Mouse (Mus musculus) right cerebral cortex, postnatal 4 days (tissue): Measurements from ENCODE around the gene Armc10.
"Not testable (repeated sequence)": the region's sequence is repeated elsewhere in the genome, so short reads cannot be mapped to it uniquely, and the experiment has no call there.

ENCODE experiments used
- DNase-seq: peaks from one replicate; pipeline ENCODE4 v3.0.0-alpha.2; 2022

Armc10 gene

GRCm38 (mm10) chr5:21708011-21708410 lies 62.4 kb downstream of the Armc10 start:
- not testable (repeated sequence) for DNase-seq
